Mouse (Mus musculus) lung, embryonic 15.5 days (tissue): Measurements from ENCODE around the gene Fxyd3. TPM values are rescaled to one million over a fixed set of nuclear protein-coding genes. Genes with fewer than 3 reads are reported as not detected.

ENCODE experiments used
- microRNA-seq: library from miRNA; unstranded; fragments of <30 nt; microRNA quantifications from one replicate; pipeline ENCODE4, GENCODE M21; 2016
- polyA plus RNA-seq: library from polyadenylated mRNA; unstranded; fragments of >200 nt; fragmentation: Nextera tagmentation; extraction: Ambion mirVana; gene quantifications from 2 replicates; pipeline ENCODE4 v1.2.1, GENCODE M21; 2015

Fxyd3 gene
- polyA plus RNA-seq, 1 experiment from 2014 or later, result 50.1 TPM

Small RNAs within 50 kb of the gene (microRNA-seq; reads per million reads assigned to microRNA genes)
- gene Mir7050, result not detected

Other genes with a start within 250 kb of the Fxyd3 start
- gene Ffar3, start 220.5 kb downstream of the Fxyd3 start, polyA plus RNA-seq, result not detected in 2 replicates
- gene Ffar1, start 215.1 kb downstream of the Fxyd3 start, polyA plus RNA-seq, result not detected in 2 replicates
- 0.05 TPM in 1 of 2 replicates, not detected in the other for gene Cd22, start 196.4 kb downstream of the Fxyd3 start, polyA plus RNA-seq
- gene Mag, start 161.8 kb downstream of the Fxyd3 start, polyA plus RNA-seq, result 0.32 and 0.34 TPM in 2 replicates
- not detected in 2 replicates for gene Hamp2, start 152.0 kb downstream of the Fxyd3 start, polyA plus RNA-seq
- gene Hamp, start 132.7 kb downstream of the Fxyd3 start, polyA plus RNA-seq, result 0.78 TPM in 1 of 2 replicates, not detected in the other
- 25.6 and 27.5 TPM in 2 replicates for gene Usf2, start 119.9 kb downstream of the Fxyd3 start, polyA plus RNA-seq
- gene Lsr, start 103.2 kb downstream of the Fxyd3 start, polyA plus RNA-seq, result 80.6 and 89.1 TPM in 2 replicates
- gene Fam187b, start 102.9 kb downstream of the Fxyd3 start, polyA plus RNA-seq, result 6.3 TPM in 2 replicates
- gene Fxyd5, start 34.2 kb downstream of the Fxyd3 start, polyA plus RNA-seq, result 50.1 TPM in 2 replicates
- 5.2 and 5.3 TPM in 2 replicates for gene Fxyd7, start 25.2 kb downstream of the Fxyd3 start, polyA plus RNA-seq
- 82.5 and 86.9 TPM in 2 replicates for gene Fxyd1, start 19.5 kb downstream of the Fxyd3 start, polyA plus RNA-seq
- gene Lgi4, start 17.4 kb downstream of the Fxyd3 start, polyA plus RNA-seq, result 0.21 and 0.35 TPM in 2 replicates
- gene Hpn, start 38.6 kb upstream of the Fxyd3 start, polyA plus RNA-seq, result 14.6 and 16.7 TPM in 2 replicates
- 1.5 and 1.8 TPM in 2 replicates for gene Scn1b, start 50.3 kb upstream of the Fxyd3 start, polyA plus RNA-seq
- 63.0 and 65.5 TPM in 2 replicates for gene Gramd1a, start 79.2 kb upstream of the Fxyd3 start, polyA plus RNA-seq
- not detected in 2 replicates for gene Scgb2b2, start 213.8 kb upstream of the Fxyd3 start, polyA plus RNA-seq
- not detected in 2 replicates for gene Scgb1b2, start 215.1 kb upstream of the Fxyd3 start, polyA plus RNA-seq